Mouse (Mus musculus) macrophage (primary cell): ENCODE measurements around the gene Shprh. TPM values are rescaled to one million over a fixed set of nuclear protein-coding genes. Genes with fewer than 3 reads are reported as not detected.
A peak's percentile ranks its signal among the peaks of the same experiment; 100 is the strongest.

ENCODE experiments used
- H3K27ac ChIP-seq: fragments of 350-480 bp; formaldehyde crosslinking; 2 replicates; pipeline ENCODE4 v1.9.0; 2021
- H3K36me3 ChIP-seq: fragments of 350-480 bp; formaldehyde crosslinking; 2 replicates; pipeline ENCODE4 v1.9.0; 2021; ENCODE audit errors: inconsistent target
- H3K4me3 ChIP-seq: fragments of 350-480 bp; formaldehyde crosslinking; 2 replicates; pipeline ENCODE4 v1.9.0; 2021; ENCODE audit errors: inconsistent target
- H3K79me2 ChIP-seq: fragments of 350-480 bp; formaldehyde crosslinking; 2 replicates; pipeline ENCODE4 v1.9.0; 2021; ENCODE audit errors: inconsistent target
- WGBS: methylation state at CpG from one replicate; pipeline ENCODE4 v1.1.7; 2026; ENCODE audit warnings: inconsistent platforms; ENCODE audit not compliant: missing documents; 5-methylcytosine and 5-hydroxymethylcytosine counted together
- polyA plus RNA-seq: library from polyadenylated mRNA; stranded (reverse); fragments of 250-400 nt; gene quantifications from 3 replicates; pipeline ENCODE4 v1.2.4, GENCODE M21; 2018; ENCODE audit warnings: inconsistent platforms
- total RNA-seq, 78 experiments: library from RNA; depleted of rRNA; stranded (reverse); fragments of 250-400 nt; gene quantifications; 1 replicate in 9 of 78; 2 replicates in 24 of 78; 3 replicates in 43 of 78; 4 replicates in 2 of 78; pipeline ENCODE4 v1.2.4; 2018; ENCODE audit warnings: inconsistent platforms in 56 of 78

Shprh gene
- total RNA-seq (2018; cell fraction: chromatin; rRNA removed): 100 to 1,000 TPM in 1 of 26 experiments, 10 to 100 TPM in 25; 19.6 to 101 (median 64.6) TPM
- total RNA-seq (2018; cell fraction: cytosol; rRNA removed): 10 to 100 TPM in 11 of 26 experiments, 1 to 10 TPM in 15; 3.8 to 14.7 (median 9.7) TPM
- total RNA-seq (2018; cell fraction: nucleus; rRNA removed): 10 to 100 TPM; 13.2 to 64.0 (median 30.0) TPM
- 7.9 to 8.7 TPM (median 8.1 TPM) in 3 replicates for polyA plus RNA-seq

- under 1% methylated on average over 55 of the region's 60 CpGs for WGBS
- Histone ChIP-seq H3K4me3 (peak within 1 kb of the TSS; percentile 85), H3K79me2 (peaks cover 45% of the 10 kb centered on the region), H3K27ac (no peak within 1 kb of the TSS), H3K36me3 (peaks cover 14% of the 10 kb centered on the region; the same call in 1 of the 2 replicates)
These were observed at the start of gene Shprh for GRCm38 (mm10) chr10:11148884-11149741. TSS of gene Shprh (plus strand) at chr10:11149427.

GRCm38 (mm10) chr10:11121781-11122180, 27.4 kb upstream of the Shprh start:
- no peaks in the 10 kb centered on the region for H3K36me3 ChIP-seq
- WGBS: 91% methylated on average over 2 of the region's 2 CpGs
- H3K27ac ChIP-seq: no peak overlapping the region
- H3K79me2 ChIP-seq: no peaks in the 10 kb centered on the region
- H3K4me3 ChIP-seq: no peak overlapping the region

GRCm38 (mm10) chr10:11145580-11145979, 3.6 kb upstream of the Shprh start:
- no peak overlapping the region for H3K27ac ChIP-seq
- no peaks in the 10 kb centered on the region for H3K36me3 ChIP-seq
- no peak overlapping the region for H3K4me3 ChIP-seq
- H3K79me2 ChIP-seq: peaks cover 10% of the 10 kb centered on the region

GRCm38 (mm10) chr10:11148446-11148845, 781 bp upstream of the Shprh start:
- peaks cover 14% of the 10 kb centered on the region; the same call in 1 of the 2 replicates for H3K36me3 ChIP-seq
- no peak overlapping the region for H3K27ac ChIP-seq
- WGBS: 69% methylated on average over 4 of the region's 4 CpGs
- H3K79me2 ChIP-seq: peaks cover 38% of the 10 kb centered on the region
- H3K4me3 ChIP-seq: peak overlapping the region; percentile 16; the same call in 1 of the 2 replicates

- H3K27ac ChIP-seq: no peak overlapping the region
- peak overlapping the region; percentile 85 for H3K4me3 ChIP-seq
- 0% methylated on average over 20 of the region's 20 CpGs for WGBS
- H3K36me3 ChIP-seq: peaks cover 14% of the 10 kb centered on the region; the same call in 1 of the 2 replicates
- peaks cover 51% of the 10 kb centered on the region for H3K79me2 ChIP-seq
These were observed 507 bp downstream of the Shprh start for GRCm38 (mm10) chr10:11149742-11150125.

GRCm38 (mm10) chr10:11151644-11152043, 2.4 kb downstream of the Shprh start:
- peaks cover 30% of the 10 kb centered on the region for H3K36me3 ChIP-seq
- H3K27ac ChIP-seq: no peak overlapping the region
- no peak overlapping the region for H3K4me3 ChIP-seq
- WGBS: 93% methylated on average over 7 of the region's 14 CpGs
- H3K79me2 ChIP-seq: peaks cover 66% of the 10 kb centered on the region

- H3K27ac ChIP-seq: no peak overlapping the region
- 94% methylated on average over 9 of the region's 9 CpGs for WGBS
- no peak overlapping the region for H3K4me3 ChIP-seq
- H3K36me3 ChIP-seq: peaks cover 69% of the 10 kb centered on the region
- H3K79me2 ChIP-seq: peaks cover 42% of the 10 kb centered on the region
These were observed 7.8 kb downstream of the Shprh start for GRCm38 (mm10) chr10:11157039-11157438.

GRCm38 (mm10) chr10:11164537-11164936, 15.3 kb downstream of the Shprh start:
- no peaks in the 10 kb centered on the region for H3K79me2 ChIP-seq
- no peak overlapping the region for H3K4me3 ChIP-seq
- peaks cover 89% of the 10 kb centered on the region for H3K36me3 ChIP-seq
- 87% methylated on average over 4 of the region's 5 CpGs for WGBS
- no peak overlapping the region for H3K27ac ChIP-seq

- Histone ChIP-seq H3K79me2 (no peaks in the 10 kb centered on the region), H3K4me3 (no peak overlapping the region), H3K36me3 (peaks cover 80% of the 10 kb centered on the region), H3K27ac (no peak overlapping the region)
- 100% methylated on average over 2 of the region's 5 CpGs for WGBS
These were observed 21.0 kb downstream of the Shprh start for GRCm38 (mm10) chr10:11170252-11170651.

- no peaks in the 10 kb centered on the region for H3K79me2 ChIP-seq
- peaks cover 73% of the 10 kb centered on the region for H3K36me3 ChIP-seq
- 96% methylated on average over 4 of the region's 4 CpGs for WGBS
- H3K4me3 ChIP-seq: no peak overlapping the region
- no peak overlapping the region for H3K27ac ChIP-seq
These were observed 22.4 kb downstream of the Shprh start for GRCm38 (mm10) chr10:11171615-11172014.

- H3K27ac ChIP-seq: no peak overlapping the region
- no peak overlapping the region for H3K4me3 ChIP-seq
- no peaks in the 10 kb centered on the region for H3K79me2 ChIP-seq
- peaks cover 67% of the 10 kb centered on the region for H3K36me3 ChIP-seq
These were observed 23.3 kb downstream of the Shprh start for GRCm38 (mm10) chr10:11172519-11172918.

- H3K27ac ChIP-seq: no peak overlapping the region
- no peaks in the 10 kb centered on the region for H3K79me2 ChIP-seq
- H3K4me3 ChIP-seq: no peak overlapping the region
- H3K36me3 ChIP-seq: peaks cover 58% of the 10 kb centered on the region
- 96% methylated on average over 8 of the region's 8 CpGs for WGBS
These were observed 26.7 kb downstream of the Shprh start for GRCm38 (mm10) chr10:11175801-11176482.

- Histone ChIP-seq H3K36me3 (peaks cover 69% of the 10 kb centered on the region), H3K79me2 (no peaks in the 10 kb centered on the region), H3K4me3 (no peak overlapping the region), H3K27ac (no peak overlapping the region)
- WGBS: 95% methylated on average over 5 of the region's 5 CpGs
These were observed 30.9 kb downstream of the Shprh start for GRCm38 (mm10) chr10:11180077-11180476.

GRCm38 (mm10) chr10:11197341-11197740, 48.1 kb downstream of the Shprh start:
- no peaks in the 10 kb centered on the region for H3K79me2 ChIP-seq
- WGBS: 78% methylated on average over 1 of the region's 1 CpGs
- H3K4me3 ChIP-seq: no peak overlapping the region
- H3K27ac ChIP-seq: no peak overlapping the region
- peaks cover 50% of the 10 kb centered on the region for H3K36me3 ChIP-seq

- Histone ChIP-seq H3K79me2 (no peaks in the 10 kb centered on the region), H3K27ac (no peak overlapping the region), H3K4me3 (no peak overlapping the region), H3K36me3 (peaks cover 40% of the 10 kb centered on the region)
- WGBS: 97% methylated on average over 2 of the region's 2 CpGs
These were observed 49.1 kb downstream of the Shprh start for GRCm38 (mm10) chr10:11198346-11198745.
